Mouse (Mus musculus) embryonic stem cell, embryonic (primary cell): ENCODE measurements around the gene Crtap.
"Not testable (repeated sequence)": the region's sequence is repeated elsewhere in the genome, so short reads cannot be mapped to it uniquely, and the experiment has no call there.

Source experiments
- CTCF ChIA-PET, 4 experiments: fragments of 300-600 bp in 2 of 4; fragments of 350-600 bp in 2 of 4; sonication (Branson Sonifier 250); formaldehyde crosslinking; loops; one replicate each; lab custom pipeline; 2022; ENCODE audit warnings: inconsistent platforms in 2 of 4; lab: Charles Lee
- POLR2A ChIA-PET, 4 experiments: fragments of 300-600 bp in 2 of 4; fragments of 350-600 bp in 2 of 4; sonication (Branson Sonifier 250); formaldehyde crosslinking; loops; one replicate each; lab custom pipeline; 2022; ENCODE audit warnings: antibody characterized with exemption in 4 of 4, inconsistent platforms in 1 of 4; lab: Charles Lee

Gene Crtap

DNA sequence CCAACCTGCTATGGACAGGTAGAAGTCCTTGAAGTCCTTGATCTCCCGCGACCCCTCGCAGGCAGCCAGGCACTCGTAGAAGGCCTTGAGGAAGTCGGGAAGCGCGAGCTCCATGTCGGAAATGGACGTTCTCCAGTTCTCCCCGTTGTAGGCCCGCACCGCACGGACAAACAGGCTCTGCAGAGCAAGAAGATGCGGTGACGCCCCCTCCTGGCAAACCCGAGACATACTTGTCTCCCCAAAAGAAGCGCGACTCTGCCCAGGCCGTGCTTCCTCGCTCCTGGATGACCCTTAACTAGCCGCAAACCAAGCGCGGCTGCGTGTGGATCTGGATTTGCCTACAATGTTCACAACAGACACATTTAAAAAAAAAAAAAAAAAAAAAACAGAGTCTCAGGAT is 5.8 kb downstream of the Crtap start:
- POLR2A ChIA-PET: interaction anchor here in 3 of 4 experiments (0.5 to 4.7 kb wide), 14 partner anchors 10 to 298 kb away, joined by 3 to 24 read pairs (median 4); partner anchors contain the start of genes Glb1 (in 2 of the 3) and Tmppe (in 1 of the 3)
- CTCF ChIA-PET: interaction anchor here in 3 of 4 experiments (0.5 to 1.5 kb wide), 8 partner anchors 9 to 1157 kb away, joined by 3 to 8 read pairs (median 4); no protein-coding TSS in a partner anchor

DNA sequence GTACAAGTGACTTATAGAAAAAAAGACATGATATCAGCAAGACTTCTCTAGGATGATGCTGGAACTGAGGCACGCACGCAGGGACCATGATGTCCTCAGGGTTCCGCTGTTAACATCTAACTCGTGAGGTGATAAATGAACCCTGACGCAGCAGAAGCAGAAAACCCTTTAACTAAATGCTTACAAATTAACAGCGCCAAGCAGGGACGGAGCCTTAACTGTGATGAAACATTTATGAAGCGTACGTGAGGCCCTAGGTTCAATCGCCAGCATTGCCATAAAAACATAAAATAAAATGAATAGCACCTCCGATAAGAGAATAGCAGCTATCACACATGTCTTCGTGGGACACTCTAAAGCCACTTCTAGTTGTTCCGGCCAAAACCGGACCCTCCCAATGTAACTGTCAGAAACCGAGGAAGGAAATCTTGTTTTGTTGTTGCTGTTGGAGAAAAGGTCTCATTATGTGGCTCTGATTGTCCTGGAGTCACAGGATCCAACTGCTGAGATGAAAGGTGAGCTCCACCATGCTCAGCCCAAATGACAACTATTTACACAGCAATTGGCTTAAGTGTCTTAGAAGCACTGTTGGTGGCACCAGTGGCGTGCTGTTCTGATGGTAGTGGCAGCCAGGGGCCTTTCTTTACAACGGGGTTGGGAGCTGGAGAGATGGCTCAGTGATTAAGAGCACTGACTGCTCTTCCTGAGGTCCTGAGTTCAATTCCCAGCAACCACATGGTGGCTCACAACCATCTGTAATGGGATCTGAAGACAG is 7.4 kb downstream of the Crtap start:
- POLR2A ChIA-PET: interaction anchor here in 1 of 4 experiments (4.7 kb wide), 1 partner anchor 12 kb away, joined by 24 read pairs; no protein-coding TSS in a partner anchor
- CTCF ChIA-PET: interaction anchor here in 2 of 4 experiments (0.5 to 1.1 kb wide), 2 partner anchors 22 to 107 kb away, joined by 3 read pairs; no protein-coding TSS in a partner anchor

DNA sequence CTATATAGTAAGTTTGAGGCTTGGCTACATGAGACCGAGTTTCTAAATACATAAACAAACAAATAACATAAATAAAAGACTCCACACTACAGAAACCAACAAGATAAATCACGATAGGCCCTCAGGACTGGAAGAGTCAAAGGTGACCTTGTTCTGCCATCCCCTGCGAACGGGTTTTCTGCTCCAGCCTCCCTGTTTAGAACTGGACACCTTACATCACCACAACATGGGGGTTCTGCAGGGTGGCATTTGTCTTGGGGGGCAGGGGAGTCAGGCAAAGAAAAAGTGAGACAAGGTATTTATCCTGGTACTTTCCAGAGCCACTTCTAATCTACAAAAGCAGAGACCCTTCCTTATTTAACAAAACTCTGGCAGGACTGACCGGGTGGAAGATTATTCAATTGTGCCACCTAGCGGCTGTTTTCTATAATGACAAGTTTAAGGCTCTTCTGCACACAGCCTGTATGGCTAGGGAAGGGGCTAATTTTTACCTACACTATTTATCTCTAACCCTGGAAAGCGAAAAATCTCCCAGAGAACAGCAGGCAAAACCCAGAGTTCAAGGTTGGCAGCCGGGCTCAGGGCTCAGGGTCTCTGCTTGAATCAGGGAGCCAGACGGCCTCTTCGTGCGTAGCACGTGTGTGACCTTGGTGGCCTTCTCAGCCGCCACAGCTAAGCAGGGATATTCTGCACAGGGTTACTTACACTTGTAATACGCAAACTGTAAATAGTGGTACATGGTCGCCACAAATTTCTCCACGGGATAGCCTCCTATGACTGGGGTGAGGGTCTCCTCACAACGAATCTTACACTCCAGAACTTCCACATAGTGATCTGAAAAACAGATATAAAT is 9.4 kb downstream of the Crtap start:
- ChIA-PET POLR2A (interaction anchor here in 2 of 4 experiments (1.2 to 1.9 kb wide), 4 partner anchors 13 to 314 kb away, joined by 3 to 7 read pairs (median 5); no protein-coding TSS in a partner anchor), CTCF (interaction anchor here in 2 of 4 experiments (0.5 to 2.5 kb wide), 7 partner anchors 12 to 118 kb away, joined by 3 to 6 read pairs (median 3); no protein-coding TSS in a partner anchor)

DNA sequence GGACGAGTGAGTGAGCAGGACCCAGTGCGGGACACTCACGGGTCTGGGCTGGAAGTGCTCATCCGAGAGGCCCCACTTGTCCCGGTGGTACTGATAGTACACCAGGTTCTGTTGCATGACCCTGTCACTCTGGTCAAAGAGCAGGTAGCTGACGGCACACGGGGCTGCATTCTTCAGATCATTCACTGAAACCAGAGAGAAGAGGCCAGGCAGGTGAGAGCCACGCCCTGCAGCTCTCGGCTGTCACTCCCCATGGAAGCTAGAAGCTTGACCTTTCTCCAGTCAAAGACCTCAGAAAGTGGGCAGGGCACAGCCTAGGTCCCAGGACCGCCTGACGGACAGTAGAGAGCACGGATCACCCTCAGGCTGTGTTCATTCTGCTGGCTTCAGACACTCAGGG is 10.6 kb downstream of the Crtap start:
- CTCF ChIA-PET: interaction anchor here in 2 of 4 experiments (0.6 to 2.5 kb wide), 5 partner anchors 8 to 176 kb away, joined by 3 to 6 read pairs (median 4); no protein-coding TSS in a partner anchor
- POLR2A ChIA-PET: interaction anchor here in 2 of 4 experiments (1.0 to 1.9 kb wide), 5 partner anchors 12 to 20 kb away, joined by 3 to 7 read pairs (median 3); no protein-coding TSS in a partner anchor

DNA sequence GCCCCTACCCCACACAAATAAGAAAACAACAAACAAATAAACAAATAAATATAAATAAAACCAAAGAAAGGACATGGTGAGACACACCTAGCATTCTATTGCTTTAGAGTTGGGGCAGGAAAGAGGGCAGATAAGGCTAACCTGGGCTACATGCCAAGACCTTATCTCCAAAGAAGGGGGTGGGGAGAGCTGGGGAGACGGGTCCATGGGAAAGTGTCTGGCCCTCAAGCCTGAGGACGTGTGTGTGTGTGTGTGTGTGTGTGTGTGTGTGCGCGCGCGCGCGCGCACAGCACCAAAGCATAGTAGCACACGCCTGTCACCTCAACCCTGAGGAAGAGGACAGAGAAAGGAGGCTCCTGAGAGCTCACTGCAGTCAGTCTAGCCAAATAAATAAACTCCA is 13.3 kb downstream of the Crtap start:
- ChIA-PET CTCF (interaction anchor here in 1 of 4 experiments (0.9 kb wide), 1 partner anchor 59 kb away, joined by 3 read pairs; no protein-coding TSS in a partner anchor), POLR2A (interaction anchor here in 2 of 4 experiments (0.9 to 1.2 kb wide), 2 partner anchors 9 to 34 kb away, joined by 3 to 7 read pairs; no protein-coding TSS in a partner anchor)

DNA sequence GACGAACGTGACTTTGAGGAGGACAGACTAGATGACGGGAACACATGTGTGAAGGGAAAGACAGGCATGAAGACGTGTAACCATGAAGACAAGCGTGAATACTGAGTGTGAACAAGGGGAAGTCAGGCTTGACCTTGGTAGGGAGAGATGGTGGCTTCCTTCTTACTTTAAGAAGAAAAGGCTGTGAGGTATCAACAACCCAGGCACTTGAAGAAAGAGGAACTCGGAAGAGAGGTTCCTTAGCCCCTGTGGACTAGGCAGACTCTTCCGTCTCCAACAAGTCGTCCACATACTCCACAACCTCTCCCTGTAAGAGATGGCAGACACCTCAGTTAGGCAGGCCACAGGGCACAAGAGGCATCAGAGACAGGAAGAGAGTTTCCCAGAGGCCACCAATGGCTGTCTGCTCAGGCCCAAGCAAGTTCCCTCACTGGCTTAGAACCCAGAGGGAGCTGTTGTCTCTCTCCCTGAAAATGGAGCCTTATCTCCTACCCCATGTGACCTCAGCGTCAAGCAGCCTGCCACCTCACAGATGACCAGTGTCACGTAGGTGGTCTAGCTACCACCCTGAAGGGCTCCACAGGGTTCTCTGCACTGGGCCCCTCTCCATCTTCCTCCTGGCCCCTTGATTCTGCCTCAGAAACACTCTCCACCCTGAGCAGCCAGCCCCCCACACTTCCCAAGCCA is 15.1 kb downstream of the Crtap start:
- ChIA-PET CTCF (interaction anchor here in 1 of 4 experiments (0.6 kb wide), 1 partner anchor 9 kb away, joined by 8 read pairs; no protein-coding TSS in a partner anchor), POLR2A (no interaction called here)

DNA sequence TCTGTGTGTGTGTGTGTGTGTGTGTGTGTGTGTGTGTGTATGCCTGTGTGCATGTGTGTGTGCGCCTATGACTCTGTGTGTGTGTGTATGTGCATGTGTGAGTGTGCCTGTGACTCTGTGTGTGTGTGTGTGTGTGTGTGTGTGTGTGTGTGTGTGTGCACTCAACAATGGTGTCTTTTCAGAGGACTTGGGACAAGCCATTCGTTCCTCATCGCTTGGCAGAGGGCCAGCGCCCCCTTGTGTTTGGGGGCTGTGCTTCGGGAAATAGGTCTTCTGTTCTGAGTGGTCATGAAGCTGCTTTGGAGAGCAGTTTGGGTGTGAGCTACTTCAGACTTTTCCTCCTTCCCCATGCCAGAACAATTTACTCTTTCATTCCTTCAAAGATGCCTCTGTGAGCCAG is 18.8 kb downstream of the Crtap start:
- CTCF ChIA-PET: interaction anchor here (0.7 to 1.3 kb wide), 21 partner anchors 8 to 1392 kb away, joined by 3 to 10 read pairs (median 5); no protein-coding TSS in a partner anchor
- POLR2A ChIA-PET: interaction anchor here in 1 of 4 experiments (0.6 kb wide), 1 partner anchor 1932 kb away, joined by 4 read pairs; no protein-coding TSS in a partner anchor

DNA sequence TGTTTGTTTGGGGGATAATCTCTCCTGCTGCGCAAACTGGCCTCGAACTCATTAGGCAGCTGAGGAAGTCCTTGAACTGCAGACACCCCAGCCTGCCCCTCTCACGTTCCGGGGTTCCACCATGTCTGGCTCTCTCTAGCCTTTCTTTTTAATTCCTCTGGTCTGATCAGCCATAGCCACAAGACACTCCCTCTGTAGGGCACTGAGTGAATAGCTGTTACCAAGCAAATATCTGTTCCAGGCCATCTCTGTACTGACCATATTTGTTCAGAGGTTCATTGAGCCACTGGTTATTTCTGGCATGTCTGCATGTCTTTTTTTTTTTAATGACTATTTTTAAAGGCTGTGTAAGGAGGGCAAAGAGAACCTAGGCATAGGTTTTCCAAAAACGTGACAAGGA is 21.1 kb downstream of the Crtap start:
- CTCF ChIA-PET: interaction anchor here (0.6 to 1.7 kb wide), 10 partner anchors 12 to 379 kb away, joined by 3 to 32 read pairs (median 5); no protein-coding TSS in a partner anchor

DNA sequence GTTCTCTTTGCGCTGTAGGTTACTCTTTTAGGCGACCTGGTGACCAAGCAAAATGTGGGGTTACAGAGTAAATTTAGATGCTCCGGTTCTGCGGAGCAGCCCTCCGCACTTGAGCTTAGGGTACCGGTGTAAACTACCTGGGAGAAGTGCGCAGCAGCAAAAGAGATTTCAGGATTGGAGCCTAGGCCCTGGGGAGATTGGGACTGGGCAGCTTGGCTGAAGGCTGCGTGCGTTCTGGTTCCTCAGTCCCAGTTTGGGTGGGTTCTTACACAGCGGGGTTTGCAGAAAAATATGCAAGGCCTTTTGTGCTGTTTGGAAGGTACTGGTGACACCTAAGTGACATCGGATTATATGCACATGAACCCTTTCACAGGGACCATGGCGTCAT is 22.0 kb downstream of the Crtap start:
- POLR2A ChIA-PET: interaction anchor here in 3 of 4 experiments (0.7 to 2.1 kb wide), 12 partner anchors 9 to 438 kb away, joined by 3 to 8 read pairs (median 4); partner anchors contain the start of genes Crtap (in 1 of the 3) and Ubp1 (in 1 of the 3)
- CTCF ChIA-PET: interaction anchor here in 2 of 4 experiments (0.7 to 1.7 kb wide), 6 partner anchors 13 to 216 kb away, joined by 3 to 6 read pairs (median 3); no protein-coding TSS in a partner anchor

More for the DNA sequence above, 21.1 kb downstream of the Crtap start:
- POLR2A ChIA-PET: interaction anchor here in 3 of 4 experiments (0.5 to 2.1 kb wide), 9 partner anchors 15 to 439 kb away, joined by 3 to 12 read pairs (median 4); partner anchors contain the start of gene Ubp1 (in 1 of the 3)

DNA sequence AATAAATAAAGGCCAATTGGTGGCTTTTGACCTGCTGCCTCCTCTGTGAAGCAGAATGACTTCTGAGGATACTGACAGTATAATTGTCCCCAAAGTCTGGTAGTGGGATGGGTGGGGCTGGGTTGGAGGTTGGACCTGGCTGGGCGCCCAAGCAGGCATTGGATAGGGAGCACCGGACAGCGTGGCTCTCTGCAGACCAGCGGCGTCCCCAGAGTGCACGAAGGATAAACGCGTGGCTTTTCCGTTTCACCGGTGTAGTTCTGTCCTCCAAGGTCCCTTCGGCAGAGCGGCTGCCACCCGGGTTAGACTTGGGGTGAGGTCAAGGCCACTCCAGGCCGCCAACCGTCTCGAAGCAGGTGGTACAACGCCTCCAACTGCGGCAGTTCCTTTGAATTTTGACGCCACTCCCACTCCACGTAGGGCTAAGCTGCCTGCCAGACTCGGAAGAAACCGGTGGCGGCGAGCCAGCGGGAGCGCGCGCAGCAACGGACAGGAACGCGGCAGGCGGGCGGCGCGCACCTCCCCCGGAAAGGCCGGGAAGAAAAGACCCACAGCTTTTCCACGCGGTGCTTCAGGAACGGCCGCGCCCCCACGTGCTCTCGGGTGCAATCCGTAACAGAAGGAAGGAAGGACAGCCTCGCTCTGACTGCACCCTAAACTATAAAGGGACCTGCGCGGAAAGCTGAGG is 22.5 kb downstream of the Crtap start:
- CTCF ChIA-PET: interaction anchor here in 2 of 4 experiments (0.7 to 1.7 kb wide), 4 partner anchors 13 to 37 kb away, joined by 3 to 6 read pairs (median 4); no protein-coding TSS in a partner anchor
- POLR2A ChIA-PET: interaction anchor here in 3 of 4 experiments (0.7 to 2.1 kb wide), 11 partner anchors 9 to 437 kb away, joined by 3 to 8 read pairs (median 4); partner anchors contain the start of genes Crtap (in 1 of the 3) and Ubp1 (in 1 of the 3)

DNA sequence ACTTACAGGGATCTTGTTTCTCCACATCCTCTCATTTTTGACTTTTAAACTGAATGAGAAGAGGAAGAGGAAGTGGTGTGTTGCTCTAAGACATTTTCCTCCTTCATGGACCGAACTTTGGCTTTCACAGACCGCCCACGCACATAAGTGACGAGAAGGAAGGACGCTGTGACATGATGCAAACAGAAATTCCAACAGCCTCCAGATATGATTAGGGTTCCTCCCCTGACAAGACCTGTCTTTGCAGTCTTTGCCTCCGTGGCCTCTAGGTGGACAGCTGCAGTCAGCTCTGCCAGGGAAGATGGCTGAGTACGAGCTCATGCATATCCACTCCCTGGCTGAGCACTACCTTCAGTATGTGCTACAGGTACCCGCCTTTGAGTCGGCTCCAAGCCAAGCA is 60.6 kb downstream of the Crtap start, which contains the start of gene Bcl2a1c:
Gene Bcl2a1c, plus strand, starts transcription at position 281 of the 400 bp plus-strand sequence.
- POLR2A ChIA-PET: not testable (repeated sequence)
- CTCF ChIA-PET: interaction anchor here in 1 of 4 experiments (0.6 kb wide), 1 partner anchor 37 kb away, joined by 3 read pairs; no protein-coding TSS in a partner anchor

DNA sequence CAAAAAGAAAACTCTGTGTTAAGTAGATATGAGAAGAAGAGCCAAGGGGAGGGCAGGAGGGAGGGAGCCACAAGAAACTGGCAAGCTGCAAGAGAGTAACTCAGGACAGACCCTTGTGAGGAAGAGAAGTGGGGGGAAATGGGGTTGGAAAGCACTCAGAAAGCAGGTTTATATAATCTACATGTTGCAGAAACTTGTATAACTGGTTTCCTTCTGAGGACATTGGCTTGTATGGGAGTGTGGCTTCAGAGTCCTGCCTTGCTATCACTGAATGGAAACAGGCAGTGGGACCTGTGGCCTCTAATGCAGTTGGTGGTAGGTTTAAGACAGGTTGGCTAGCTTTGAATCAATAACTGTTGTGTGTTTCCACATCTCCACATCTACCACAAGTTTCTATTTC is 62.1 kb downstream of the Crtap start:
- CTCF ChIA-PET, POLR2A ChIA-PET: not testable (repeated sequence)

DNA sequence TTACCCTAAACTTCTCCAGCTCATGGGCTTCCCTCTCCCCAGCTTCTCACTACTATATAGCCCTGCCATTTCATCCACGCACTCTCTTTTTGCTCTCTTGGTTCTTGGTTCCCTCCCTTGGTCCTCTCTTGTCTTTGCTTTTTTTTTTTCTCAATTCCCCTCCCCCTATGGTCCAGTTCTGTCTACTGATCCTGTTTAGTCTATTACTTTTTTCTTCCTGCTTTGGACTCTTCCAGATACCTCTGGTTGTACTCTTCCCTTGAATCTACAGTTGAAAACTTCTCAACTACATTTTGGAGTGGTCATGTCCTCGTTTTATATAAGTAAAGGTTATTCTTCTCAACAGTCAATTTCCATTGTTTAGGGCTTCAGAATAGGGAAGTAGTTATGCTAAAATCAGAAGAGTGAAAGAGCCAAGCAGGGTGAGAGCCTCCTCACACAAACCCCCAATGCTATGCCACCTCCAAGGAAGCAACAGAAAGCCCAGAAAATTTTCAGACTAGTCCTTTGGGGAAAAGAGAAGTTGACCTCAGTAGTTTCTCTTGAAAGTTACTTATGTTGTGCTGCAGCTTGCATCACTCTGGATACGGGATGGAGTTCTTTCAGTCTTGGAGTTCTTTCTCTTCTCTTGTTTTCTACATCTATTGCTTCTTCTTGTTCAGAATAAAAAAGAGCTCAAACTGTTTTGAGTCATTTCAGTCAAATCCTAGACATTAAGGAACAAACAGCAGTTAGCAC is 64.3 kb downstream of the Crtap start:
- POLR2A ChIA-PET: interaction anchor here in 1 of 4 experiments (0.5 kb wide), 1 partner anchor 171 kb away, joined by 4 read pairs; no protein-coding TSS in a partner anchor
- CTCF ChIA-PET: no interaction called here
